Mouse (Mus musculus): ENCODE results near the gene Micu1.

GRCm38 (mm10) chr10:59777246-59777645 lies 75.0 kb downstream of the Micu1 start:
- no peak for TF ChIP-seq CTCF (IDR thresholded peaks at IDR 0.05; ENCODE audit: low read depth, low read length)
- TF ChIP-seq POLR2A (IDR thresholded peaks at IDR 0.05; ENCODE audit: borderline replicate concordance, low read depth, low read length): no peak

Data from bone marrow macrophage, adult 2 months (primary cell).